In the genomic region with DNA sequence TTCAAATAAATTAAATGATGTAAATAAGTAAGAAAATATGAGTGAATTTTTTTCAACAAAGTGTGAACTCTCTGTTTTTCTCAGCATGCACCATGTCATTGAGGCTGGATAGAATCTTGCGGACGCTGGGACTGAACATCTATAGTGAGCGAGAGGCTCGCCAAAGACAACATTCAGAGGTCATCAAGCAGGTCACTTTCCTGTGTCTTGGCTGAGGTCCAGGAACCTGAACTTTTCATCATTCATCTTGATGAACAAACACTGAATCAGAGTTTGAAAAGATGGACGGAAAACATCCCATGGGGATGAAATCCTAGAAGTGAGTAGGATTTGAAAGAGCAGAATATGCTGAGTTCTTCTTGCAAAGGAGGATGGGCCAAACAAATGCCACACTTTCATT, we compare ENCODE assay signal across 29 mouse cellular contexts.
DNase-seq lines count a peak whose midpoint lies in the region; ATAC-seq and TF ChIP-seq lines count a peak whose summit lies in the region.
"Had no signal": no experiment of that assay in that cellular context is flagged by ENCODE, and none has a peak within 500 bp of the region (broad histone marks: within the 10 kb centered on the region; RNA-seq: fewer than 3 reads in every experiment).

No protein-coding gene starts in this region.

- no peak overlapping the region for H3K4me2 ChIP-seq in kidney, embryonic 14.5 days (replicated peaks; ENCODE audit: low read depth, low read length)
- H3K4me2 ChIP-seq: forebrain, embryonic 15.5 days; heart, embryonic 13.5 days; hindbrain, embryonic 15.5 days; kidney, embryonic 15.5 days; limb, embryonic 13.5 days; liver, embryonic 15.5 days; lung, embryonic 15.5 days; midbrain, embryonic 11.5 days; neural tube, embryonic 12.5 days had no signal

- 35% methylated on average over 5 of the region's 5 CpGs for WGBS in kidney, embryonic 14.5 days

- intact Hi-C loops in left cerebral cortex, adult 2 months (cut with DNase I) = no loop called here

- H3K27me3 ChIP-seq in kidney, embryonic 14.5 days (ENCODE audit: control insufficient read depth, insufficient read depth, low read length) = no peaks in the 10 kb centered on the region
- H3K27me3 ChIP-seq: forebrain, embryonic 15.5 days; heart, embryonic 13.5 days; hindbrain, embryonic 15.5 days; limb, embryonic 13.5 days; liver, embryonic 15.5 days; lung, embryonic 15.5 days; neural tube, embryonic 12.5 days had no signal

- no peak overlapping the region for H3K4me3 ChIP-seq in kidney, embryonic 14.5 days (ENCODE audit: low read length)
- no peak overlapping the region for H3K4me3 ChIP-seq in left cerebral cortex, adult 2 months
- H3K4me3 ChIP-seq: forebrain, embryonic 15.5 days; gastrocnemius, adult 2 months; heart, embryonic 13.5 days; hindbrain, embryonic 10.5 days; hindbrain, embryonic 15.5 days; kidney, embryonic 15.5 days; layer of hippocampus, adult 2 months; limb, embryonic 13.5 days; liver, embryonic 15.5 days; lung, embryonic 15.5 days; neural tube, embryonic 12.5 days had no signal

- H3K4me1 ChIP-seq in kidney, embryonic 14.5 days (ENCODE audit: control insufficient read depth, insufficient read depth, low read length) = peaks cover 7% of the 10 kb centered on the region; the same call in 1 of the 2 replicates
- H3K4me1 ChIP-seq: liver, embryonic 15.5 days; neural tube, embryonic 12.5 days had no signal

- TF ChIP-seq CTCF in left cerebral cortex, adult 2 months (IDR thresholded peaks at IDR 0.05) = no peak

- H3K9ac ChIP-seq in kidney, embryonic 14.5 days (ENCODE audit: low read depth, low read length) = no peak overlapping the region
- H3K9ac ChIP-seq: forebrain, embryonic 15.5 days; heart, embryonic 13.5 days; hindbrain, embryonic 15.5 days; kidney, embryonic 15.5 days; limb, embryonic 13.5 days; liver, embryonic 15.5 days; lung, embryonic 15.5 days; neural tube, embryonic 12.5 days had no signal

- no peaks in the 10 kb centered on the region for H3K9me3 ChIP-seq in kidney, embryonic 14.5 days (ENCODE audit: control insufficient read depth, low read length)
- H3K9me3 ChIP-seq: forebrain, embryonic 15.5 days; heart, embryonic 13.5 days; hindbrain, embryonic 10.5 days; hindbrain, embryonic 15.5 days; kidney, embryonic 15.5 days; limb, embryonic 13.5 days; liver, embryonic 15.5 days; lung, embryonic 15.5 days; neural tube, embryonic 12.5 days had no signal

- no peak overlapping the region for H3K27ac ChIP-seq in kidney, embryonic 14.5 days (ENCODE audit: low read depth, low read length)
- H3K27ac ChIP-seq in left cerebral cortex, adult 2 months = no peak overlapping the region
- H3K27ac ChIP-seq: forebrain, embryonic 15.5 days; gastrocnemius, adult 2 months; heart, embryonic 13.5 days; hindbrain, embryonic 10.5 days; hindbrain, embryonic 15.5 days; kidney, embryonic 15.5 days; layer of hippocampus, adult 2 months; limb, embryonic 13.5 days; liver, embryonic 15.5 days; lung, embryonic 15.5 days; neural tube, embryonic 12.5 days; stomach, postnatal 0 days had no signal

- DNase-seq in embryo, embryonic 10 days (ENCODE audit: low spot score) = peak; percentile 45
- DNase-seq in embryo, embryonic 9.5 days (ENCODE audit: extremely low spot score) = no peak
- peak; percentile 16 to 21 for DNase-seq in kidney, postnatal 4 days
- peak; percentile 92 for DNase-seq in NIH3T3 (ENCODE audit: low read depth)
- peak; percentile 62 for DNase-seq in mesoderm, embryonic 11.5 days (ENCODE audit: low read depth, low spot score)
- DNase-seq in left cerebral cortex, adult 2 months (ENCODE audit: extremely low spot score in 1 of 2, low spot score in 2 of 2) = no peak
- DNase-seq: cerebellum, adult 2 months; cerebellum, postnatal 14 days; gastrocnemius, adult 2 months; heart, postnatal 14 days; kidney, adult 11 months; right cerebral cortex, postnatal 4 days; thymus, adult 18-20 months; thymus, postnatal 25 days had no signal

- H3K36me3 ChIP-seq in kidney, embryonic 14.5 days (ENCODE audit: control insufficient read depth, insufficient read depth, low read length) = no peaks in the 10 kb centered on the region
- H3K36me3 ChIP-seq: forebrain, embryonic 15.5 days; heart, embryonic 13.5 days; hindbrain, embryonic 10.5 days; hindbrain, embryonic 15.5 days; kidney, embryonic 15.5 days; limb, embryonic 13.5 days; liver, embryonic 15.5 days; lung, embryonic 15.5 days; neural tube, embryonic 12.5 days had no signal

- ATAC-seq in kidney, embryonic 14.5 days (ENCODE audit: low FRiP score, low TSS enrichment) = no peak
- ATAC-seq: forebrain, embryonic 15.5 days; inflammation-experienced regulatory T-cells, adult 6 months; midbrain, embryonic 16.5 days had no signal

Comparison
In these comparisons a context has a peak if more than half of its experiments do, and no peak if none do; other contexts are left out.
1. DNase-seq: peak in embryo, embryonic 10 days (single experiment), kidney, postnatal 4 days (2 of 2), NIH3T3 (single experiment) and mesoderm, embryonic 11.5 days (single experiment); none in embryo, embryonic 9.5 days (single experiment) and left cerebral cortex, adult 2 months (0 of 2).